Comparison of ENCODE assay signal across 25 mouse cellular contexts in genomic region chr11:19911216-19911615, GRCm38 (mm10). TPM values are rescaled to one million over a fixed set of nuclear protein-coding genes. Genes with fewer than 3 reads are reported as not detected.
A peak's percentile ranks its signal among the peaks of the same experiment; 100 is the strongest.
DNase-seq lines count a peak whose midpoint lies in the region; ATAC-seq lines count a peak whose summit lies in the region.
"Had no signal": no experiment of that assay in that cellular context is flagged by ENCODE, and none has a peak within 500 bp of the region (broad histone marks: within the 10 kb centered on the region; RNA-seq: fewer than 3 reads in every experiment).

No protein-coding gene starts in this region.

- H3K9ac ChIP-seq in midbrain, embryonic 11.5 days (ENCODE audit: low read length) = no peak overlapping the region
- no peak overlapping the region for H3K9ac ChIP-seq in midbrain, embryonic 14.5 days (replicated peaks; ENCODE audit: low read length)
- H3K9ac ChIP-seq: embryonic facial prominence, embryonic 13.5 days; embryonic facial prominence, embryonic 15.5 days; forebrain, embryonic 13.5 days; forebrain, embryonic 15.5 days; forebrain, postnatal 0 days had no signal

- no peak overlapping the region for H3K27ac ChIP-seq in midbrain, embryonic 11.5 days (ENCODE audit: low read depth, low read length)
- H3K27ac ChIP-seq in midbrain, embryonic 14.5 days (replicated peaks; ENCODE audit: low read depth, low read length) = no peak overlapping the region
- H3K27ac ChIP-seq: embryonic facial prominence, embryonic 13.5 days; embryonic facial prominence, embryonic 15.5 days; forebrain, embryonic 13.5 days; forebrain, embryonic 15.5 days had no signal

- intact Hi-C loops in heart, postnatal 25 days (cut with DNase I) = no loop called here

- ATAC-seq in midbrain, embryonic 11.5 days (ENCODE audit: low FRiP score) = no peak
- ATAC-seq in midbrain, embryonic 14.5 days (ENCODE audit: low FRiP score, low TSS enrichment) = no peak
- ATAC-seq in erythroid progenitor cell, adult 5-6 weeks (replicated peaks; ENCODE audit: low FRiP score, poor library complexity, severe bottlenecking) = 0 out of 2 replicates have a peak, but pooled peaks have one; percentile 39
- ATAC-seq: activated CD4-positive, CD25-positive, alpha-beta regulatory T cell, adult 4 months; forebrain, embryonic 13.5 days; forebrain, embryonic 15.5 days; forebrain, postnatal 0 days; Patski had no signal

- peak; percentile 61 for DNase-seq in midbrain, embryonic 11.5 days (ENCODE audit: low spot score, missing footprints)
- no peak for DNase-seq in midbrain, embryonic 14.5 days
- DNase-seq in ES-CJ7 (ENCODE audit: low read depth, low spot score) (peak; percentile 80), R1 (ENCODE audit: low read depth, low spot score) (peak; percentile 92)
- DNase-seq in heart, postnatal 25 days (ENCODE audit: low spot score) = no peak
- DNase-seq in cerebellum, adult 11-12 months = no peak
- no peak for DNase-seq in ovary, postnatal 10 days (ENCODE audit: low spot score)
- DNase-seq: adrenal gland, adult 8-10 months; adrenal gland, postnatal 14 days; adrenal gland, postnatal 36 days; cerebellum, adult 18-20 months; cerebellum, adult 8-10 months; cerebellum, adult 9-11 months; cerebellum, postnatal 14 days; cerebellum, postnatal 36 days; embryo, embryonic 11 days; forebrain, postnatal 0 days had no signal

- H3K4me3 ChIP-seq in midbrain, embryonic 11.5 days (ENCODE audit: low read depth, low read length) = no peak overlapping the region
- no peak overlapping the region for H3K4me3 ChIP-seq in midbrain, embryonic 14.5 days (replicated peaks; ENCODE audit: low read depth, low read length)
- H3K4me3 ChIP-seq: embryonic facial prominence, embryonic 13.5 days; embryonic facial prominence, embryonic 15.5 days; erythroblast, embryonic 14.5 days; forebrain, embryonic 13.5 days; forebrain, embryonic 15.5 days had no signal

- H3K9me3 ChIP-seq in midbrain, embryonic 11.5 days (ENCODE audit: control insufficient read depth, low read length) = peaks cover 7% of the 10 kb centered on the region; the same call in 1 of the 2 replicates
- peaks cover 23% of the 10 kb centered on the region for H3K9me3 ChIP-seq in midbrain, embryonic 14.5 days (ENCODE audit: control insufficient read depth, low read length)
- H3K9me3 ChIP-seq: embryonic facial prominence, embryonic 15.5 days had no signal

- H3K27me3 ChIP-seq in midbrain, embryonic 11.5 days (ENCODE audit: control insufficient read depth, insufficient read depth, low read length) = no peaks in the 10 kb centered on the region
- no peaks in the 10 kb centered on the region for H3K27me3 ChIP-seq in midbrain, embryonic 14.5 days (ENCODE audit: control insufficient read depth, insufficient read depth, low read length)
- H3K27me3 ChIP-seq: embryonic facial prominence, embryonic 13.5 days; embryonic facial prominence, embryonic 15.5 days; forebrain, embryonic 13.5 days; forebrain, embryonic 15.5 days; Patski had no signal

- H3K36me3 ChIP-seq in midbrain, embryonic 11.5 days (ENCODE audit: control insufficient read depth, insufficient read depth, low read length) = no peaks in the 10 kb centered on the region
- H3K36me3 ChIP-seq in midbrain, embryonic 14.5 days (ENCODE audit: control insufficient read depth, insufficient read depth, low read length) = no peaks in the 10 kb centered on the region
- H3K36me3 ChIP-seq: embryonic facial prominence, embryonic 13.5 days; embryonic facial prominence, embryonic 15.5 days; forebrain, embryonic 15.5 days had no signal

- WGBS in midbrain, embryonic 11.5 days = 89% methylated on average over 3 of the region's 3 CpGs
- WGBS in midbrain, embryonic 14.5 days = 85% methylated on average over 3 of the region's 3 CpGs

- H3K4me2 ChIP-seq in midbrain, embryonic 11.5 days = no peak overlapping the region
- H3K4me2 ChIP-seq in midbrain, embryonic 14.5 days (ENCODE audit: low read length) = no peak overlapping the region
- H3K4me2 ChIP-seq: embryonic facial prominence, embryonic 13.5 days; embryonic facial prominence, embryonic 15.5 days; forebrain, embryonic 13.5 days; forebrain, embryonic 15.5 days had no signal

- no peaks in the 10 kb centered on the region for H3K4me1 ChIP-seq in midbrain, embryonic 11.5 days (ENCODE audit: control insufficient read depth, insufficient read depth, low read length)
- no peaks in the 10 kb centered on the region for H3K4me1 ChIP-seq in midbrain, embryonic 14.5 days (ENCODE audit: control insufficient read depth, insufficient read depth, low read length)
- H3K4me1 ChIP-seq: embryonic facial prominence, embryonic 13.5 days; embryonic facial prominence, embryonic 15.5 days; forebrain, embryonic 13.5 days; forebrain, embryonic 15.5 days had no signal

RNA-seq across cellular contexts. Expression of gene Spred2, which starts 13.0 kb away (rescaled TPM):
- 4.7 and 5.7 TPM in 2 replicates for polyA plus RNA-seq in midbrain, embryonic 11.5 days (2014; fragmentation: Nextera tagmentation; extraction: Ambion mirVana)
- 5.5 and 6.2 TPM in 2 replicates for polyA plus RNA-seq in midbrain, embryonic 14.5 days (2014; fragmentation: Nextera tagmentation; extraction: Ambion mirVana)
- total RNA-seq in erythroid progenitor cell, adult 5-6 weeks (2015; ENCODE audit: low replicate concordance) = 4.0 and 10.5 TPM in 2 replicates
- 1.0 and 1.6 TPM in 2 replicates for total RNA-seq in erythroid progenitor cell, adult 5-6 weeks (2017; ENCODE audit: low replicate concordance)
- 10 to 100 TPM; 20.5 to 28.4 TPM for total RNA-seq in heart, postnatal 25 days (2021)

Comparison
In these comparisons a context has a peak if more than half of its experiments do, and no peak if none do; other contexts are left out.
1. DNase-seq: peak in midbrain, embryonic 11.5 days (single experiment), ES-CJ7 (single experiment) and R1 (single experiment); none in midbrain, embryonic 14.5 days (single experiment), heart, postnatal 25 days (single experiment), cerebellum, adult 11-12 months (single experiment) and ovary, postnatal 10 days (single experiment).